Mouse (Mus musculus) forelimb bud, embryonic 11.5 days (tissue): ENCODE data around the gene Zbtb49.
A peak's percentile ranks its signal among the peaks of the same experiment; 100 is the strongest.

Source experiments
- DNase-seq: peaks from one replicate; pipeline ENCODE4 v3.0.0-alpha.2; 2012; ENCODE audit warnings: low read depth, low spot score

The Zbtb49 gene

DNA sequence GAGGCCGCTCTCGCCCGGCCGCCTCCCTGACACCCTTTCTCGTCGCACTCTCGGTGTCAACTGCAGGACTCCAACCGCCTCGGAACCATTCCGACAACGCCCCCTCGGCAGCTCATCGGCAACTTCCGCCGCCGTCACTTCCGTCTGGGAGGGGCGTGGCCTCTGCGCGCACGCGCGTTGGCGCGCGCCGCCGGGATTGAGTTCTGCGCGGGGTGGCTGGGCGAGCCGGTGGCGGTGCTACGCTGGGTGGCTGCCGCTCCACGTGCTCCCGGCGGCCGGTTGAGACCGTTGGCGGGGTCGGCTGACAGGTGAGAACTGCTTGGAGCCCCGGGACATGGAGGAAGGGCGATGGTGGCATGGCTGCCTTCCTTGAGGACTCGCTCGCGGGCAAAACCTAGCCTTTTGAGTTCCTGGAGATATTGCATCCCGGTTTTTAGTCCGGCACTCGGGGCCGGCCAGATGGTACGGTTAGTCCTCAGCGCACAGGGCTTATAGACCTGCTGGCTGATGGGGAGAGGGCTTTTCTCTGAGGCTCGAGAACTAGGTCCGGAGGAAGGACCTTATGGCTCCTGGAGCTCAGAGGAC, at the start of gene Zbtb49, which contains the start of gene Lyar:
TSS of gene Zbtb49 (minus strand) at position 130 of the 585 bp plus-strand sequence.
TSS of gene Lyar (plus strand) at position 143 of the 585 bp plus-strand sequence.
- DNase-seq, result peak; percentile 91

DNA sequence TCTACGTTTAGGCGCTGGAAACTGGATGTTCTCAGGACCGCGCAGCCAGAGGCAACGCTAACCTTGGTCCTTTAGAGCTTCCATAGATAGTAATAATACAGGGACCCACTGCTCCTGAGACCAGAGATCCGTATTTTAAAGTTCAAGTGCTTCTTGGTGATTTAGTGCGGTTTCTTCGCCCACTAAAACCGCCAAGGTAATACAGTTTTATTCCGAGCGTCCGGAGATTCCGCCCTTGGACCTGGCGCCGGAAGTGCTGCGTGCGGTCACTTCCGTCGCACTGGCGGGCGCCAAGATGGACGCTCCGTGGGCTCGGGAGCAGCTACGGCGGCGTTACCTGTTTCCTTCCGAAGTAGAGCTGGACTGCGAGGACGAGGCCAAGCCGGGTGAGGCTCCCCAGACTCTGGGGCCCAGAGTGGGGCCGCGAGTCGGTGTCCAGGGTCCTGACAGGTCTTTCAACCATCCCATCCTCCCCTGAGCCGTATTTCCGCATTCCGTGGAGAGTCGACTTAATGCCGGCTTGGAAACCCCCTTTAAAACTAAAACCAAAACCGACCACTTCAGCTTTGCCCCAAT, 39.9 kb upstream of the Zbtb49 start, which contains the start of gene Tmem128:
TSS of gene Tmem128 (plus strand) at position 79 of the 576 bp plus-strand sequence.
- peak; percentile 49 for DNase-seq

DNA sequence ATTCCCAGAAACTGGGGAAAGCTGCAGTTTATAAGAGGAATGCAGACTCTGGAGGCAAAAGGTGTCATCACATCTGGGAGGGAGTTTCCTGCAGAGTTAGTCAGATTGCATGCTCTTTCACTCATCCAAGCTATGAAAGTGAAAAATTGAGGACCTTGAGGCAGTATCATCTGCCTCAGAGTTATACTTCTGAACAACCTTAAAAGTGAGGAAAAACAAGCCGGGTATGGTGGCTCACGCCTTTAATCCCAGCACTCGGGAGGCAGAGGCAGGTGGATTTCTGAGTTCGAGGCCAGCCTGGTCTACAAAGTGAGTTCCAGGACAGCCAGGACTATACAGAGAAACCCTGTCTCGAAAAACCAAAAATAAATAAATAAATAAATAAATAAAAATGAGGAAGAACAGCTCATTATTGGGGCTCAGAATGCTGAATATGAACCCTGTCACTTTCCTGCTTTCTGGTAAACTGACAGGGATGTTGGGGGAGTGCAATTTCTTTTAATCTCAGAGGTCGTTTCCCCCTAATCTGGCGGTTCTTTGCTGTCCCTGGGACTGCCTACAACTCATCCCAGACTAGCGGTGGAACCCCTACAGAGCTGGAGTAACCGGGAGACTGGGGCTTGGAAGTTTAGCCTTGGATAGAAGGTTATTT, 39.3 kb upstream of the Zbtb49 start:
- no peak for DNase-seq

DNA sequence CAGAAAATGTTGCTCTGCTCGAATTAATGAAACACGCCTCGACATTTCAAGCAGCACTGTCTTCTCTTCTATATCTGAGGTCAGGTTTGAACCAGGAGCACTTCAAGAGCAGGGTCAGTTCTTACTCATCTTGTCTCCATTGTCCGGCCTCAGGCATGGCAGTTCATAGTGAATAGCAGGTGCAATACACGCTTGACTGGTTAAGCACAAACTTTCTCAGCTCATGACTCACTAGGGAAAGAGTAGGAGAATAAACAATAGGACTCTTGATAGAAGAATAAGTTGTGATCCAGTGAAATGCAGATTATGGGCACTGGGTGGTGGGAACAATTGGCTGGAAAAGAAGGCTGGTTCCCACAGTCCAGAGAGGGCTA, 38.5 kb upstream of the Zbtb49 start:
- DNase-seq, result no peak

DNA sequence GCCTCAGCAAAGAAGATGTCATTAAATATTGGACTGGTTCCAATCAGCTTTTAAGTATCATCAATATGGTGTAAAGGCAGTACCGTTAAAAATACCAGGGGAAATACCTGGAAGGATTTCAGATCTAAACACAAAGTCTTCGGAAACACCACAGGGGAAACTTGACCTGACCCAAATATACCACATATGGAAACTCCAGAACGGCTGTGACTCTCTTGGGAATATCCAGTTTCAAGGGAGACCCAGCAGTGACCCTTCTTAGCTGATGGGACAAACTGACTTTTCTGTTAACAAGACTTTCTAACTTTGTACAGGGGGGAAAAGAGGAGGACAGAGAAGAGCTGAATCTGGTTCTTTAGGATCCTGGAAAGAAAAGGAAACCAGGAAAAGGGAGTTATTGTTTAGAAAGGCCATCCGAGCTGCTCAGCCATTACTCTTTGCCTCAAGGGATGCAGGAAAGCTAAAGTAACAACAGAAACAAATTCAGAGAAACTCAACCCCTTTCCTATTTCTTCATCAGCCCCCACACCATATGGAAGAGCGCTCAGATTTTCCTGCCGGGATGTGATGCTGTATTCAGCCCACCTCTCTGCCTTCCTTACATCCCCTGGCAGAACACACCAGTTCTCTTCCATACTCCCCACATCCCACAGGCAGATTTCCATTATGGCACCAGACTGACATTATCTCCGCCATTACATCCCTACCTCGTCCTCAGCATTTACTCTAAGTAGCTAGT, 37.9 kb upstream of the Zbtb49 start:
- DNase-seq, result no peak

DNA sequence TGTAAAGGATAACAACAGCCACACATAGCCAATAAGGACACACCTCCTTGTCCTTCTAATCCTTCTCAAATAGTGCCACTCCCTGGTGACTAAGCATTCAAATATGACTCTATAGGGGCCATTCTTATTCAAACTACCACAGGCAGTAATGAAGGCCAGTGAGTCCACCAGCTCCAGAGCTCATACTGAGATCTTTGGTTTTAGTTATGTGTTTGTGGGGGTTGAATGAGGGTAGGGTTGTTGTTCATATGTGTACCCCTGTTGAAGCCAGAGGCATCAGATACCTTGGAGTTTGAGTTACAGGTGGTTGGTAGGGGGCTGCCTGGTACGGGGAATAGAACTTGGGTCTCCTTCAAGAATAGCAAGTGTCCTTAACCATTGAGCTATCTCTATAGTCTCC, 36.3 kb upstream of the Zbtb49 start:
- DNase-seq, result no peak

DNA sequence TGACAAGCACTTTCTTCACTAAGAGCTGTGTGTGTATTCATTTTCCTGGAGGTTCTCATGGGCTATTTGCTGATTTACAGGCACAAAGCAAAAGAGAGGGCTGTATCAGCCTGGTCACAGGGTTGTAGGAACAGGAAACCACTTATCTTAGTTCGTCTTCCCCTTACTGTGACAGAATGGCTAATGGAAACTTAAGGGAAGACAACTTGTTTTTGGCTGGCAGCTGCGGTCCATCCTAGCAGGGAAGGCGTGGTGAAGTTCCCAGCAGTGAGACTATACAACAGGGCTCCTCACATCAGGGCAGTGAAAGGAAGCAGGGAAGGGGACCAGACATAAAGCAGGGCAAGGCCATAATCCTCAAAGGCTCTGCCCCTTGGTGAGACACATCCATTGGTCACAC, 35.4 kb upstream of the Zbtb49 start:
- DNase-seq, result no peak

DNA sequence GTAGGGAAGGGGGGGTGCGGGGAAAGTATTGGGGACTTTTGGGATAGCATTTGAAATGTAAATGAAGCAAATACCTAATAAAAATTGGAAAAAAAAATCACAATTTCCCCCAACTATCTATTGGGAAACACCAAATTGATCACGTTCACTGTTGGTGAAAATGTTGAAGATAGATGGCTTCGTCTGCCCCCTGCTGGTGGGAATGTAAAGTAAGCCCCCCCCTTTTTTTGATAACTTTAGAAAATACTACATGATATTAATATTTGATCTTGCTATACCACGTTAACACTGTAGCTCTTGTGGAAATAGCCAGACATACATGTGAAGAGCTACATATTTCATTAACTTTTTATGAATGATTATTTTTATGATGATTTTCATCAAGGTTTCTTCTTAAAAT, 34.9 kb upstream of the Zbtb49 start:
- DNase-seq, result no peak

DNA sequence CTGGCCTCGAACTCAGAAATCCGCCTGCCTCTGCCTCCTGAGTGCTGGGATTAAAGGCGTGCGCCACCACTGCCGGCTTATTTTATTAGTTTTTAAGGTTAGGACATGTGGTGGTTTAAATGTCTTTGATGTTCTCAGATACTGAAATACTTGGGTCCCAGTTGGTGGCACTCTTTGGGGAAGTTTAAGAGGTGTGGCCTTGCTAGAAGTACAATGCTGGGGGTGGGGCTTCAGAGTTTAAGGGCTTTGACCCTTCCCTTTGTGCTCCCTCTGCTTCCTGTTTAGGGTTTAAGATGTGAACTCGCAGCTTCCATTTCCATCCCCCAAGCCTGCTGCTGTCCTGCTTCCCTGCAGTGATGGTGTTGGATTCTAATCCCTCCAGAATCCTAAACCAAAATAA, 21.7 kb upstream of the Zbtb49 start:
- no peak for DNase-seq

DNA sequence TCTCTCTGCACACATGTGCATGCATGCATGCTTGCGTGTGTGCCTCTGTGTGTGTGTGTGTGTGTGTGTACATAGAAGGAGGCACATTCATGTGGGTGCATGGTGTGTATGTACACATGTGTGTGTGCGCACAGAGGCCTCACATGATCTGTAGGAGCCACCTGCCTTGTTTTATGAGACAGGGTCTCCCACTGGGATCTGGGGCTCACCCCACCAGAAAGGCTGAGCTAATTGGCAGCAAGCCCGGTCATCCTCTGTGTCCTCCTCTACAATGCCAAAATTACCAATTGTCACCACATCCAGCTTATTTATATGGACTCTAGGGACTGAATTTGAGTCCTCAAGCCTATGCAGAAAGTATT, 21.2 kb upstream of the Zbtb49 start:
- no peak for DNase-seq

DNA sequence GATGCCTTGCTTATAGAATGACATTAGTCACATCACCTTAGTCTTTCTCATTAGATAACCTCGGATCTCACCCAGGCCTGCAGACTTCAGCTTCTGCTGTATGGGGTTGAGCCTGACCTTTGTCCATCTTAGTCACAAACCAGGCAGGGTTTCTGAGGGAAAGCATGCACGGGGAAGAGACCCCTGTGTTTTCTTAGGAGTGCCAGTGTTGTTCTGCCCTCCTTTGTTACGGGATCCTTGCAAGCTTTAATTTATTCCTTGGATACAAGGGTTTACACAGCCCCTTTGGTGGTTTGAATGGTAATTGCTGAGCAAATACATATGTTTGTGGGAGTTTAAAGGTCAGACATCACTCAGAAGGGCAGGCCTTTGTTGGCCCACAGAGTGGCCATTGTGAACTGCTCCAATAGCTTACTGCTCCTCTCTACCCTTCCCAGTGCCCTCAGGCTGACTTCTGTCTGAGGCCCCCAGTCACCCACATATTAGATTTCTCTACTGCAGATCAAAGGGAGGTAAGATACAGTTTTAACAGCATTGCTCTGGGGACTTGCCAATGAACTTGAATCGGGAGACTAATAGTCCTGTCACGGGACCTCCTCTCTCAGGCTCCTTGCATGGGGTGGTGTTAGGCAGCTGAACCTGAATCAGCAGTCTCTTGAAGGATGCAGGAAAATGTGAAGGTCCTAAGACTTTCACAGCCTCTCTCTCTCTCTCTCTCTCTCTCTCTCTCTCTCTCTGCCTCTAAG, 20.6 kb upstream of the Zbtb49 start:
- DNase-seq, result no peak

DNA sequence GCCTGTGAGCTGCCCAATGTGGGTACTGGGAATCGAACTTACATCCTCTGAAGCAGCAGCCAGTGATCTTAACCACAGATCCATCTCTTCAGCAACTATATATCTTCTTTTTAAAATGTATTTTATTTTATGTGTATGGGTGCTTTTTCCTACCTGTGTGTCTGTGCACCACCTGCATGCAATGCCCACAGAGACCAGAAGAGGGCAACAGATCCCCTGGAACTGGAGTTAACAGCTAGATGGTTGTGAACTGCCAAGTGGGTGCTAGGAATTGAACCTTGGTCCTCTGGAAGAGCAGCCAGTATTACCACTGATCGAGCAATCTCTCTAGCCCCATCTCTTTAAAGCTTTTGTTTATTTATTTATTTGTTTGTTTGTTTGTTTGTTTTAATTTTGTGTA, 16.4 kb upstream of the Zbtb49 start:
- DNase-seq, result no peak

DNA sequence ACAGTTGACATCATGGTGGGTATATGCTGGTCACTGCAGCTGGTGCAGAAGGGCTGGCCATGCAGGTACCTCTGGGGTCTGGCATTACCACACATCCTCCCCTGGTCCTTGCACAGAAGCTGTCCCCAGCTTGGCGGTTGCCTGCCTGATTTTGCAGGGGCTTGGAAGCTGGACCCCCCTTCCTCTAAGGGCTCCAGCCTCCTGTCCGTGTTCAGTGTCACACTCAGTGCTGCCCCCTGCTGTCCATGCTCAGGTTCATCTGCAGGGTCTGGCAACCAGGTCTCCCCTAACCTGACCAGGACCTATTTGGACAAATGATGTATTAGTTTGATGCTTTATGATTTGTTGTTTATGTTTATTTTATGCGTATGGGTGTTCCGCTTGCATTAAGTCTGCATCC, 15.2 kb upstream of the Zbtb49 start:
- peak; percentile 49 for DNase-seq

DNA sequence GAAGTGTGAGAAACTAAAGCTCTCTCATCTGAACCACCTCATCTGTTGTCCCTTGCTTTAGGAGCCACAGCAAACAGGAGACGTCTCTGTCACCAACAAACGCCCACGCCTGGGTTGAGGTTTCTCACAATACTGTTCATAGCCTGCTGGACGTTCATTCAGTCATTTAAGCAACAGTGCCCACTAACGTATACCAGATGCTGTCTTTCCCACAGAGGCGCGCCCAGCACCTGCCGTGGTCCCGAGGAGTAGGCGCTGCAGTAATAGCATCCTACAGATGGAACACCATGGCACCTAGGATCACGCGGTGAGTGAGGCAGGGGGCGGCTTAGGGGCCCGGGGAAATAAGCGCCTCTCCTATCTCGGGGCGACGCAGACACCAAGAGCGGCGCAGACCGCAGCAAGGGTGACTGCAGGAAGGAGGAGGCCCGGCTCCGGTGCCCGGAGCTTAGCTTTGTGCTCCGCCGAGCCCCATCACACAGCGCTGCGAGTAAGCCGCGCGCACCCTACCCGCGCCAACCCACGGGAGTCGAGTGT, 418 bp downstream of the Zbtb49 start:
- DNase-seq, result peak; percentile 24

DNA sequence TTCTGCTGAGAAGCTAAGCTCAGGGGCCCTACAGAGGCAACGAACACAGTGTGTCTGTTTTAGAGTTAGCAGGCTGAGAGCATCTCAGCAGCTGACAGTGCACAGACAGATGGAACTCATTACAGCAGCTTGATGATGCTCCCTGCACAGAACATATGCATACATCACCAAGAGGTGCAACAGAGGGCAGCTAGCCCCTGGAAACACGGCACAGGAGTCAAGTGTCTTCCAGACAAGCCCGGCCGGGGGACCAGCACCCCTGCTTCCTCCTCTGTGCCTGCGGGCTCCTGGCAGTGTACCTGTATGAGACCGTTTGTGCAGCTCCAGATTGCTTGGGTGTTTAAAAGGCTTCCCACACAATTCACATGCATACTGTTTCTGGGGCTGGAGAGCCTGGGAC, 7.2 kb downstream of the Zbtb49 start:
- DNase-seq, result no peak

DNA sequence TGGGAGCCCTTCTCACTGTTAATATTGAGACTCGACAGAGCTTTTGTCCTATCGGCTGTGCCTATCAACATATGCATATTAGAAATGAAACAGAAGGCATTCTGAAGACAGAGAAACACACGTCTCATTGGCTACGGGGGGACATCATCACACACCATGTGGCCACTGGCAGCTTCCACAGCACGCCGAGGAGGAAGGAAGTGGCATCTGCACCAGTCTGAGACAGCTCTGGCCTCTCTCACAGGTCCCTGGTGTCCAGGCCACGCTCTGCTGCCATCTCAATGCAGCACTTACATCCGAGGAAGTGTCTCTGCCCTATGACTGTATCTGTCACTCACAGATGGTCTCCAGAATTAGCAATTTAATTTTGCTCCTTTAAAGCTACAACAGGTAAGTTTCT, 8.6 kb downstream of the Zbtb49 start:
- DNase-seq, result no peak

DNA sequence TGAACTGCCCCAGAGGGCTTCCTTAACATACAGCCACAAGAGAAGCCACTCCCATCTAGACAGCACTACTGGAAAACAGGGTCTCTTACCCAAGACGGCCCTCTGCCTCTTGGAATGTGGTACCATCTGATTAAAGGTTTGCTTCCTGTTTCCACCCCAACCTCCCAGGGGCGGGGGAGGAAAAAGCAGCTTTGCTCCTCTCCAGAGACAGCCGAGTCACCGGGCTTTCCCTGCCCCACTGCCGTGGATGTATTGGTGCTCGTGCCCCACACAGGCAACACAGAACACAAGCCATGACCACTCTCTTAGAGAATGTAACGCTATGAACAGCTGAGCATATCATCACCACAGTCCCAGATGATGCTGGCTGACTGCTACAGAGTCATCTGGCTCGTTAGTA, 11.3 kb downstream of the Zbtb49 start:
- no peak for DNase-seq

DNA sequence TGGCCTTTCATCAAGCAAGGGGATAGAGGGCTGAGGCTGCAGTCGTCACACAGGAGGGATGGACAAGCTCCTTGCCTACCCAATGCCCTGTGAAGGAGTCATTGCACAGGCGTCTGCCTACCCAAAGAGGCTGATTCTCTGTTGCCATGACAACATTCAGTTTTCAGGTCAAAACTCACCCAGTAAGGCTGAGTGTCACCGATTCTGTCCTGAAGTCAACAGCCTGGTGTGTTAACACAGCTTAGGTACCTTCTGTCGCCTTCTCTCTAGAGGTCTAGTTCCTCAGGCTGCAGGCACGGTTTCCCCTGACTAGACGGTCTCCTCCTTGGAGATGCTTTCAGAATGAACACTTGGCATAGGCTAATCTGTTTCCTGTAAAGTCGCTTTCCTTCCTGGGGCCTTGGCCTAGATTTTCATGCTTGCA, 14.9 kb downstream of the Zbtb49 start:
- no peak for DNase-seq

DNA sequence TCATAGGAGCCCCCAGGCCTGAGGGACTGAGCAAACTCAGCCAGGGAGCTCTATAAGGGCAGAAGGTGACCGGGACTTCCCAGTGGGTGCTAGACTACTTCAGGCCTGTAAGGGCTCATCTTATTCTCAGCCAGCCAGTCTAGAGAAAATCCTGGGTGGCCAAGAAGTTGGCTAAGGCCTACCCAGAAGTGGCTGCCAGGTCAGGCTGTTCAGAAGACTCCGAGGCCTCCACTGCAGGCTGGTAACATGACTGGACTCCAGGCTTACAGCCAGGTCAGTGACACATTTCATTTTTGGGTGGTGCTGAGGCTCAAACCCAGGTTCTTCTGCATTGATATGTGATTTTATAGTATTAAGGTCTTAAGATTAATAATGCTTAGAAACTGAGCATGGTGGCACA, 20.6 kb downstream of the Zbtb49 start:
- DNase-seq, result no peak

DNA sequence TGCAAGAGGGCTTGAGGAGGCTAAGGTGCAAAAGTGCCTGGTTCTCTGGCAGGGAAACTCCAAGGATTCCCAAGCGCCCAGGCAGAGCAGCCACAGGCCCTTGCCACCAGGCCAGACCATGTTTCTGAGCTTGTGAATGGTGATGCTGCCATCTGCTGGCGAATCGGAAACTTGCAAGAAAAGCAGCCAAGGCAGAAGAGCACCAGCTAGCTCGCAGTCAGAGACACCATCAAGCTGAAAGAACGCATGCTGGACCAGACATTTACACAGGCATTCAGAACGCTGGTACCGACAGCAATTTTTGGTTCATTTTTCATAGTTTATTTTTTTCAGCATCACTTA, 22.8 kb downstream of the Zbtb49 start:
- DNase-seq, result peak; percentile 86

DNA sequence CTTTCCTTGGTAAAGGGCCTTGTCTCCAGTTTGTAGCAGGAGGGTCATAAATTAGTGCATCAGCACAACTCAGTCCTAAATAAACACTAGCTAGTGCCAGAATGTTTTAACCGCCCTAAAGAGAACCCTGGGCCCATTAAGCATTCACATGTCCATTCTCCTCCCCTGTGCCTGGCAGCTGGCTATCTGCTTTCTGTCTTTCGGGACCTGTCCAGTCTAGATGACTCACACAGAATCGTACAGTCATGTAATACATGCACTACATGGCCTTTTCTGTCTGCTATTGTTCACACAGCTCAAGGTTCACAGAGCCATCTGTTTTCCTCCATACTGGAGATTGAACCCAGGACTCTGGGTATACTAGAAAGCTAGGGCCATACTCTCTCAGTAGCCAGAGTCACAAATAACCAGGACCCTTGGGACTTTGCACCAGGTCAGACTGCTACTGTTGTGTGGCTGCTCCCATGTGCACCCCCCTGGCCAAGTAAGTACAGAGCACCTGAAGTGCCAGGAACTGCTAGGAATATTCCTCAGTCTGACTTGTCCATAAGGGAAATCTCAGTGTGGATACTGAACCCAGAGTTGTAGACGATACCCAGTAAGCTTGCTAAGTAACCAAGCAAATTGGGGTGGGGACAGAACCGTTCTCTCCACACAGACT, 23.3 kb downstream of the Zbtb49 start:
- no peak for DNase-seq
